Mouse (Mus musculus) adrenal gland, postnatal 10 days (tissue): ENCODE measurements around the gene Tmem131. TPM values are rescaled to one million over a fixed set of nuclear protein-coding genes. Genes with fewer than 3 reads are reported as not detected.
A peak's percentile ranks its signal among the peaks of the same experiment; 100 is the strongest.

Experiments
- DNase-seq: peaks from one replicate; pipeline ENCODE4 v3.0.0; 2021; ENCODE audit warnings: mixed read lengths
- total RNA-seq, 2 experiments: library from RNA; stranded (reverse); gene quantifications; 2 replicates each; pipeline ENCODE4 v1.2.3; 2021

Tmem131 gene
- total RNA-seq, 2 experiments from 2014 or later, result 39.3 to 48.0 TPM

GRCm38 (mm10) chr1:36938801-36939286 is 4.6 kb downstream of the Tmem131 start:
- DNase-seq, result peak; percentile 55

GRCm38 (mm10) chr1:36938348-36938747 is 5.1 kb downstream of the Tmem131 start:
- DNase-seq, result no peak

- no peak for DNase-seq
Measured at GRCm38 (mm10) chr1:36937648-36938047, 5.8 kb downstream of the Tmem131 start.

- DNase-seq, result no peak
Measured at GRCm38 (mm10) chr1:36937015-36937414, 6.5 kb downstream of the Tmem131 start.

- DNase-seq, result no peak
Measured at GRCm38 (mm10) chr1:36936567-36936966, 6.9 kb downstream of the Tmem131 start.

GRCm38 (mm10) chr1:36934778-36935177 is 8.7 kb downstream of the Tmem131 start:
- no peak for DNase-seq

GRCm38 (mm10) chr1:36933965-36934585 is 9.4 kb downstream of the Tmem131 start:
- DNase-seq, result no peak

- no peak for DNase-seq
Measured at GRCm38 (mm10) chr1:36932231-36932630, 11.2 kb downstream of the Tmem131 start.

GRCm38 (mm10) chr1:36930911-36931310 is 12.6 kb downstream of the Tmem131 start:
- DNase-seq, result no peak

- DNase-seq, result no peak
Measured at GRCm38 (mm10) chr1:36929996-36930395, 13.5 kb downstream of the Tmem131 start.

- no peak for DNase-seq
Measured at GRCm38 (mm10) chr1:36928357-36929330, 14.8 kb downstream of the Tmem131 start.

GRCm38 (mm10) chr1:36927569-36927968 is 15.9 kb downstream of the Tmem131 start:
- no peak for DNase-seq

GRCm38 (mm10) chr1:36926738-36927137 is 16.7 kb downstream of the Tmem131 start:
- DNase-seq, result no peak

GRCm38 (mm10) chr1:36926246-36926645 is 17.2 kb downstream of the Tmem131 start:
- no peak for DNase-seq

GRCm38 (mm10) chr1:36925781-36926180 is 17.7 kb downstream of the Tmem131 start:
- no peak for DNase-seq

- no peak for DNase-seq
Measured at GRCm38 (mm10) chr1:36924853-36925252, 18.6 kb downstream of the Tmem131 start.

- no peak for DNase-seq
Measured at GRCm38 (mm10) chr1:36923911-36924310, 19.6 kb downstream of the Tmem131 start.

GRCm38 (mm10) chr1:36922623-36923421 is 20.6 kb downstream of the Tmem131 start:
- no peak for DNase-seq

GRCm38 (mm10) chr1:36921614-36922393 is 21.7 kb downstream of the Tmem131 start:
- no peak for DNase-seq

GRCm38 (mm10) chr1:36920726-36921125 is 22.7 kb downstream of the Tmem131 start:
- peak; percentile 51 for DNase-seq

- peak; percentile 64 for DNase-seq
Measured at GRCm38 (mm10) chr1:36920154-36920716, 23.2 kb downstream of the Tmem131 start.
